Mouse (Mus musculus): ENCODE results near the gene Sdf4.

DNA sequence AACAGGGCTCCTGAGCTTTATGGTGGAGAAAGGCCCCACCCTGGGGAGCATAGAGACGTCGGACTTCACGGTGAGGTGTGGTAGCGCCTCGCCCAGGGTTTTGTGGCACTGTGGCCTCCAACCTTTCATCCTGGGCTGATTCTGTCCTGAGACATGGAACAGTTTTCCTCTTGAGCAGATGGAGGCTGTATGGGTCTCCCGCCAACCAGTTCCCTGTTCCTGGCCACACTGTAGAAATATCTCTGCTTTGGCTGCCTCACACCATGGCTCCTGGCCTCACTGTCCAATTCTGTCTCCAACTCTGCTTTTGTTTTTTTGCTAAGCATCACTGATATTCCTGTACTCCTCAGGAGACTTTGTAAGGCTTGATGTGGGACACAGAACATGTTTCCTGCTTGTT is 37.2 kb upstream of the Sdf4 start:
- TF ChIP-seq CTCF (IDR thresholded peaks at IDR 0.05; ENCODE audit: extremely low read depth, insufficient read length, insufficient replicate concordance, low read depth, low read length): no peak
- TF ChIP-seq POLR2A (IDR thresholded peaks at IDR 0.05; ENCODE audit: low read depth, low read length): no peak
